Mouse (Mus musculus) heart, postnatal 0 days (tissue): Measurements from ENCODE around the gene Cnih4. TPM values are rescaled to one million over a fixed set of nuclear protein-coding genes. Genes with fewer than 3 reads are reported as not detected.

Experiments used
- ATAC-seq: fragments of 200-750 bp; cut with Nextera tagmentation; 2 replicates; pipeline ENCODE4 v1.8.0; 2017; ENCODE audit warnings: low read depth, moderate number of reproducible peaks, moderate library complexity; ENCODE audit not compliant: insufficient read depth
- DNase-seq: peaks from one replicate; pipeline ENCODE4 v3.0.0-alpha.2; 2016; ENCODE audit warnings: low spot score
- H3K27ac ChIP-seq: fragments of 300-500 bp; sonication (generic); 2 replicates; pipeline ENCODE4 v1.5.1; 2014; ENCODE audit warnings: low read depth, mild to moderate bottlenecking
- H3K27me3 ChIP-seq: fragments of 300-500 bp; sonication (generic); 2 replicates; pipeline ENCODE4 v1.6.1; 2014; ENCODE audit warnings: low read length, mixed read lengths; ENCODE audit not compliant: control insufficient read depth, insufficient read depth
- H3K36me3 ChIP-seq: fragments of 300-500 bp; sonication (generic); replicated peaks from 2 replicates; pipeline ENCODE4 v1.6.1; 2014; ENCODE audit warnings: low read length, mixed read lengths; ENCODE audit not compliant: control insufficient read depth, insufficient read depth
- H3K4me1 ChIP-seq: fragments of 300-500 bp; sonication (generic); 2 replicates; pipeline ENCODE4 v1.6.1; 2014; ENCODE audit warnings: antibody characterized with exemption; ENCODE audit not compliant: control insufficient read depth, insufficient read depth
- H3K4me2 ChIP-seq: fragments of 300-500 bp; sonication (generic); 2 replicates; pipeline ENCODE4 v1.6.1; 2014; ENCODE audit warnings: low read depth, mild to moderate bottlenecking, low read length, moderate library complexity
- H3K4me3 ChIP-seq: fragments of 300-500 bp; sonication (generic); 2 replicates; pipeline ENCODE4 v1.5.1; 2014; ENCODE audit warnings: low read depth, low read length
- H3K9ac ChIP-seq: fragments of 300-500 bp; sonication (generic); replicated peaks from 2 replicates; pipeline ENCODE4 v1.6.1; 2014; ENCODE audit warnings: low read depth, low read length, mixed read lengths
- H3K9me3 ChIP-seq: fragments of 300-500 bp; sonication (generic); replicated peaks from 2 replicates; pipeline ENCODE4 v1.6.1; 2016; ENCODE audit warnings: low read length; ENCODE audit not compliant: control insufficient read depth
- CTCF ChIP-seq: IDR thresholded peaks from 2 replicates; pipeline ENCODE4 v1.5.1; 2016; ENCODE audit warnings: antibody characterized with exemption, control low read depth, low read depth
- EP300 ChIP-seq: IDR thresholded peaks from 2 replicates; pipeline ENCODE4 v1.6.1; 2016; ENCODE audit warnings: antibody characterized with exemption, low read depth
- WGBS: fragments of 180-500 bp; shearing (Covaris S2); extraction: QIAGEN DNeasy Blood & Tissue Kit; methylation state at CpG from one replicate; pipeline ENCODE4 v1.1.7; 2014; 5-methylcytosine and 5-hydroxymethylcytosine counted together
- polyA plus RNA-seq: library from polyadenylated mRNA; unstranded; fragments of >200 nt; fragmentation: Nextera tagmentation; extraction: Ambion mirVana; gene quantifications from 2 replicates; pipeline ENCODE4 v1.2.1, GENCODE M21; 2015
- total RNA-seq: library from RNA; depleted of rRNA; stranded (reverse); fragments of >200 nt; gene quantifications from 2 replicates; pipeline ENCODE4 v1.2.3, GENCODE M21; 2014; ENCODE audit warnings: low replicate concordance

Gene Cnih4
- total and polyA plus RNA-seq, 2 experiments from 2014 or later = 26.2 to 123 TPM

DNA sequence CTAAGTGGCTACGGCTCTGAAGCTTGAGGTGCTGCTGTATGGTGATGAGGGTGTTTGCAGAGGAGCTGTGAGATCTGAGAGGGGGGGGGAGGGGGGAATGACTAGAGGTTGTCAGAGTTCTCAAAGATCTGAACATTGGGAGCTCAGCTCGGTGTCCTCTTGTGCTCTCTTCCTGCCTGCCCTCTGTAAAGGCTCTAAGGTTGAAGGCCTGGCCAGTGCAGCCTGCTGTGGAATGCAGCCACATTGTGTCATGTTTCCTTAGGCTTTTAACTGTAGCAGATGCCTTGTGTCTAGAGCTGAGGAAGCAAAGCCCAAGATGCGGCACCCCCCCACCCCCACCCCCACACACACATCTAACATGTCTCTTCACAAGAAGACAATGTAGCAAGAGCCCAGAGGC is 23.9 kb downstream of the Cnih4 start:
- no peak overlapping the region for H3K4me2 ChIP-seq
- no peaks in the 10 kb centered on the region for H3K9me3 ChIP-seq
- DNase-seq (no peak), ATAC-seq (no peak; the same call in 1 of the 2 replicates)
- peaks cover 52% of the 10 kb centered on the region for H3K36me3 ChIP-seq
- no peak overlapping the region for H3K27ac ChIP-seq
- no peak overlapping the region for H3K9ac ChIP-seq
- 63% methylated on average over 3 of the region's 3 CpGs for WGBS
- no peak overlapping the region for H3K4me3 ChIP-seq
- TF ChIP-seq CTCF (no peak), EP300 (no peak)
- H3K4me1 ChIP-seq = no peaks in the 10 kb centered on the region
- no peaks in the 10 kb centered on the region for H3K27me3 ChIP-seq

DNA sequence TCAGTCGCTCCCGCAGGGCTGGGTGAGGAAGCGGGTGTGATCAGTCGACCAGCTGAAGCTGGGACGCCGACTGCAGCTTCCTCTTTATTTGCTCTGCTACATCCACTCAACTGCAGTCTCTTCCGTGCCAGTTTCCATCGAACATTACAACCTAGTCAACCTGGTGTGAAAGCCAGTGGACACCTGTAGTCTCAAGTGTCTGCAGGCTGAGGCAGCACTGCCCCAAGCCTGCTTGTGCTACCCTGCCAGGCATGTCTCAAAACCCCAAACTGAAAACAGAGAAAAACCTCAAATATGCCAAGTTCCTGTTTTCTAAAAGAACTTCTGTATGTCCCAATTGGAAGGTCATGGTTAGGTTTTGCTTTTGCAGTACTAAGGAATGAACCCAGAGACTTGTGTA is 25.7 kb downstream of the Cnih4 start:
- DNase-seq (no peak), ATAC-seq (no peak)
- Histone ChIP-seq H3K4me2 (no peak overlapping the region), H3K36me3 (peaks cover 46% of the 10 kb centered on the region), H3K4me3 (no peak overlapping the region), H3K4me1 (no peaks in the 10 kb centered on the region), H3K27me3 (no peaks in the 10 kb centered on the region), H3K9me3 (no peaks in the 10 kb centered on the region), H3K27ac (no peak overlapping the region; the same call in 1 of the 2 replicates), H3K9ac (no peak overlapping the region)
- TF ChIP-seq CTCF (no peak), EP300 (no peak)
- 79% methylated on average over 8 of the region's 8 CpGs for WGBS

DNA sequence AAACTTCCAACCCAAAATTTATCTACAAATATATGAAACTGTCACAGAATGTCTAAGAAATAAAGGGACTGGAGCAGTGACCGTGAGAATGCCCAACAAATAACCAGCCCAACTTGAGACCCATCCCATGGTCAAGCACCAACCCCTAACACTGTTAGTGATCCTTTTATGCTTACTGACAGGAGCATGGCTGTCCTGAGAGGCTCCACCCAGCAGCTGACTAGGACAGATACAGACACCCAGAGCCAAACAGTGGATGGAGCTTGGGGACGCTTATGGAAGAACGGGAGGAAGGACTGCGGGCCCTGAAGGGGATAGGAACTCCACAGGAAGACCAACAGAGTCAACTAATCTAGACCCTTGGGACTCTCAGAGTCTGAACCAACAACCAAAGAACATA is 44.4 kb downstream of the Cnih4 start:
- WGBS = 77% methylated on average over 4 of the region's 4 CpGs
- no peak for ATAC-seq
- Histone ChIP-seq H3K4me2 (no peak overlapping the region), H3K9me3 (no peaks in the 10 kb centered on the region), H3K27me3 (no peaks in the 10 kb centered on the region), H3K4me3 (no peak overlapping the region), H3K4me1 (no peaks in the 10 kb centered on the region), H3K36me3 (peaks cover 90% of the 10 kb centered on the region), H3K9ac (no peak overlapping the region), H3K27ac (no peak overlapping the region)
- TF ChIP-seq CTCF (no peak), EP300 (no peak)
- DNase-seq = no peak

DNA sequence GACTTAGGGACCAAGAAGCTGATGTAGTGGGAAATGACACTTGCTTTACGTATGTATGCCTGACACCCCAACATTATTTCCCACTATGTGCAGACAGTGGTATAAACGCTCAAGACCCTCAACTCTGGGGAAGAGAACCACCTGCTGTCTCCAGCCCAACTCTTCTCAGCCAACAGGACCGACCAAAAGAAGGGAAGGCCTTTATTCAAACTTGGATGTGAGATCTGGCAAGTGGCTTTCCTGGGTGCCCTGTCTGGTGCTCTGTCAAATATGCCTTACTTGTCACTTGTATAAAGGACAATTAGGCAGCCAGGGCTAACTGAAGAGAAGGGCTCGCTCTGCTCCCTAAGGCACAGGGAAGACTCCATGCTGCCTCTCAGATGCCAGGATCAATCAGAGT is 55.0 kb downstream of the Cnih4 start:
- no peaks in the 10 kb centered on the region for H3K4me1 ChIP-seq
- WGBS = 88% methylated on average over 4 of the region's 4 CpGs
- H3K9ac ChIP-seq = no peak overlapping the region
- no peak overlapping the region for H3K27ac ChIP-seq
- H3K4me2 ChIP-seq = no peak overlapping the region
- ATAC-seq (no peak), DNase-seq (no peak)
- TF ChIP-seq CTCF = no peak
- no peak for TF ChIP-seq EP300
- H3K9me3 ChIP-seq = no peaks in the 10 kb centered on the region
- H3K4me3 ChIP-seq = no peak overlapping the region
- no peaks in the 10 kb centered on the region for H3K27me3 ChIP-seq
- peaks cover 82% of the 10 kb centered on the region for H3K36me3 ChIP-seq

DNA sequence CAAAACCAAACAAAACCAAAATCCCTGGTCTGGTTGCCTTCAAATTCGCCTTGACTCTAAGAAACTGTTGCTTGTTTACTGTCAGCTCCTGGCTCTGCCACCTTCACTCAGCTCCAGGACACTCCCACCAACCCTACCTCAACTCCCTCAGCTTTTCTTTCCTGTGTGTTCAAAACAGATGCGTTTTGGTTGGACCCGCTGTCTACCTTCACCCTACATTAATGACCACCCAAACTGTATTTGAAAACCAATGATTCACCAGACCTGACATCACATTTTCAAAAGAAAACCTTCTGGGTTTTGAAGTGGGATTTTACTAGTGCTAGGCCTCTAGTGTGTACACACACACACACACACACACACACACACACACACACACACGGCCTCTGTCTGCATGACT is 65.7 kb downstream of the Cnih4 start:
- ATAC-seq = no peak
- H3K4me3 ChIP-seq = peak overlapping the region; percentile 82
- peaks cover 9% of the 10 kb centered on the region for H3K4me1 ChIP-seq
- H3K9me3 ChIP-seq = no peaks in the 10 kb centered on the region
- TF ChIP-seq CTCF (no peak), EP300 (no peak)
- peaks cover 20% of the 10 kb centered on the region for H3K36me3 ChIP-seq
- H3K9ac ChIP-seq = peak overlapping the region; percentile 93
- 5% methylated on average over 4 of the region's 4 CpGs for WGBS
- peak overlapping the region; percentile 99 for H3K27ac ChIP-seq
- H3K27me3 ChIP-seq = no peaks in the 10 kb centered on the region
- DNase-seq = no peak
- peak overlapping the region; percentile 91 for H3K4me2 ChIP-seq
